In genomic region chr2:71368086-71368485, GRCm38 (mm10) we compare ENCODE assay signal across 8 mouse cellular contexts. TPM values are rescaled to one million over a fixed set of nuclear protein-coding genes. Genes with fewer than 3 reads are reported as not detected.
DNase-seq lines count a peak whose midpoint lies in the region; ATAC-seq and TF ChIP-seq lines count a peak whose summit lies in the region.

No protein-coding gene starts in this region.

- DNase-seq in heart, adult 11 months, result no peak
- no peak for DNase-seq in thymus, postnatal 36 days
- no peak for DNase-seq in thymus, postnatal 14 days
- no peak for DNase-seq in gastrocnemius, adult 8-10 months (ENCODE audit: low spot score in 2 of 2)

- no peaks in the 10 kb centered on the region for H3K9me3 ChIP-seq in heart, embryonic 12.5 days (replicated peaks)
- H3K9me3 ChIP-seq in forebrain, embryonic 15.5 days, result no peaks in the 10 kb centered on the region
- H3K9me3 ChIP-seq in liver, embryonic 15.5 days (replicated peaks), result no peaks in the 10 kb centered on the region

- H3K36me3 ChIP-seq in heart, embryonic 12.5 days, result peaks cover 5% of the 10 kb centered on the region; the same call in 1 of the 2 replicates
- no peaks in the 10 kb centered on the region for H3K36me3 ChIP-seq in C2C12 (ENCODE audit: control insufficient read depth, insufficient read depth)
- H3K36me3 ChIP-seq in forebrain, embryonic 15.5 days, result no peaks in the 10 kb centered on the region
- H3K36me3 ChIP-seq in liver, embryonic 15.5 days (replicated peaks), result no peaks in the 10 kb centered on the region

- no peak for TF ChIP-seq CTCF in C2C12 (IDR thresholded peaks at IDR 0.05; ENCODE audit: control insufficient read depth, insufficient read depth, insufficient read length)

- 33% methylated on average over 8 of the region's 8 CpGs for WGBS in heart, embryonic 12.5 days
- WGBS in forebrain, embryonic 15.5 days, result 35% methylated on average over 8 of the region's 8 CpGs
- WGBS in liver, embryonic 15.5 days (ENCODE audit: insufficient replicate concordance), result 38% methylated on average over 8 of the region's 8 CpGs

- peak overlapping the region; percentile 92; the same call in 1 of the 2 replicates for H3K4me3 ChIP-seq in heart, embryonic 12.5 days
- H3K4me3 ChIP-seq in C2C12 (ENCODE audit: insufficient read depth, poor library complexity, severe bottlenecking), result peak overlapping the region; percentile 65
- peak overlapping the region; percentile 75; the same call in 1 of the 2 replicates for H3K4me3 ChIP-seq in forebrain, embryonic 15.5 days
- H3K4me3 ChIP-seq in liver, embryonic 15.5 days (replicated peaks), result peak overlapping the region; percentile 86

- peaks cover 2% of the 10 kb centered on the region for H3K79me3 ChIP-seq in C2C12 (ENCODE audit: low read depth)

- peak overlapping the region; percentile 49 for H3K4me2 ChIP-seq in heart, embryonic 12.5 days
- peak overlapping the region; percentile 64 for H3K4me2 ChIP-seq in forebrain, embryonic 15.5 days (replicated peaks)
- peak overlapping the region; percentile 87 for H3K4me2 ChIP-seq in liver, embryonic 15.5 days

- no peak overlapping the region for H3K27ac ChIP-seq in heart, embryonic 12.5 days (ENCODE audit: poor library complexity, severe bottlenecking)
- H3K27ac ChIP-seq in forebrain, embryonic 15.5 days (replicated peaks), result no peak overlapping the region
- peak overlapping the region; percentile 93; the same call in 1 of the 2 replicates for H3K27ac ChIP-seq in liver, embryonic 15.5 days (replicated peaks)

- ATAC-seq in heart, embryonic 12.5 days (ENCODE audit: insufficient number of reproducible peaks, low FRiP score), result no peak
- no peak for ATAC-seq in forebrain, embryonic 15.5 days (replicated peaks)
- no peak for ATAC-seq in liver, embryonic 15.5 days (ENCODE audit: insufficient read depth)

- peaks cover 10% of the 10 kb centered on the region for H3K4me1 ChIP-seq in heart, embryonic 12.5 days (replicated peaks)
- peaks cover 26% of the 10 kb centered on the region for H3K4me1 ChIP-seq in forebrain, embryonic 15.5 days
- peaks cover 23% of the 10 kb centered on the region for H3K4me1 ChIP-seq in liver, embryonic 15.5 days (replicated peaks)

- H3K9ac ChIP-seq in heart, embryonic 12.5 days, result peak overlapping the region; percentile 3; the same call in 1 of the 2 replicates
- H3K9ac ChIP-seq in forebrain, embryonic 15.5 days (replicated peaks), result no peak overlapping the region
- H3K9ac ChIP-seq in liver, embryonic 15.5 days, result peak overlapping the region; percentile 23; the same call in 1 of the 2 replicates

- no peaks in the 10 kb centered on the region for H3K27me3 ChIP-seq in heart, embryonic 12.5 days (replicated peaks)
- H3K27me3 ChIP-seq in C2C12 (ENCODE audit: control insufficient read depth, insufficient read depth, insufficient read length), result no peaks in the 10 kb centered on the region
- H3K27me3 ChIP-seq in forebrain, embryonic 15.5 days, result no peaks in the 10 kb centered on the region
- no peaks in the 10 kb centered on the region for H3K27me3 ChIP-seq in liver, embryonic 15.5 days

- peaks cover 12% of the 10 kb centered on the region for H3K79me2 ChIP-seq in C2C12 (ENCODE audit: control insufficient read depth, insufficient read depth)

- H3ac ChIP-seq in C2C12 (ENCODE audit: control insufficient read depth, insufficient read length, low read depth), result no peak overlapping the region

TF ChIP-seq in C2C12, 6 proteins besides CTCF, POLR2A, EP300 and RAD21:
- no peak for TF ChIP-seq FOSL1 (IDR thresholded peaks at IDR 0.05; ENCODE audit: insufficient read depth, low read length, poor library complexity, severe bottlenecking)
- no peak for TF ChIP-seq MYOD1 (IDR thresholded peaks at IDR 0.05; ENCODE audit: control insufficient read depth, insufficient read length, low read depth)
- TF ChIP-seq MYOG (IDR thresholded peaks at IDR 0.05; ENCODE audit: control insufficient read depth, extremely low read depth, insufficient read length), result no peak
- no peak for TF ChIP-seq MAX (IDR thresholded peaks at IDR 0.05)
- TF ChIP-seq CEBPB (IDR thresholded peaks at IDR 0.05; ENCODE audit: low read depth), result no peak
- no peak for TF ChIP-seq USF1 (IDR thresholded peaks at IDR 0.05; ENCODE audit: low read depth)

RNA-seq across cellular contexts. Expression of gene Slc25a12, which starts 0.5 kb away (rescaled TPM):
- 92.1 and 92.8 TPM in 2 replicates for polyA plus RNA-seq in heart, embryonic 12.5 days (2016; fragmentation: Nextera tagmentation; extraction: Ambion mirVana)
- polyA plus RNA-seq in C2C12 (2012; fragmentation: generic; extraction: Trizol), result 32.8 TPM
- 74.6 and 82.0 TPM in 2 replicates for polyA plus RNA-seq in forebrain, embryonic 15.5 days (2015; fragmentation: Nextera tagmentation; extraction: Ambion mirVana)
- polyA plus RNA-seq in liver, embryonic 15.5 days (2015; fragmentation: Nextera tagmentation; extraction: Ambion mirVana), result 25.5 and 25.6 TPM in 2 replicates
- 100 to 1,000 TPM; 395 to 460 (median 419) TPM for total RNA-seq in gastrocnemius, adult 8-10 months (2022)

RNA-seq across cellular contexts. Expression of gene Hat1, which starts 20.7 kb away (rescaled TPM):
- polyA plus RNA-seq in heart, embryonic 12.5 days (2016; fragmentation: Nextera tagmentation; extraction: Ambion mirVana), result 124 and 132 TPM in 2 replicates
- polyA plus RNA-seq in C2C12 (2012; fragmentation: generic; extraction: Trizol), result 46.6 TPM
- polyA plus RNA-seq in forebrain, embryonic 15.5 days (2015; fragmentation: Nextera tagmentation; extraction: Ambion mirVana), result 86.8 and 90.1 TPM in 2 replicates
- 94.9 and 107 TPM in 2 replicates for polyA plus RNA-seq in liver, embryonic 15.5 days (2015; fragmentation: Nextera tagmentation; extraction: Ambion mirVana)
- 10 to 100 TPM; 14.6 to 19.9 (median 16.5) TPM for total RNA-seq in gastrocnemius, adult 8-10 months (2022)
